Mouse (Mus musculus) forebrain, embryonic 15.5 days (tissue): Measurements from ENCODE around the gene Arid4b. TPM values are rescaled to one million over a fixed set of nuclear protein-coding genes. Genes with fewer than 3 reads are reported as not detected.
A peak's percentile ranks its signal among the peaks of the same experiment; 100 is the strongest.

ENCODE experiments used
- ATAC-seq: fragments of 200-750 bp; cut with Nextera tagmentation; replicated peaks from 2 replicates; pipeline ENCODE4 v1.8.0; 2017; ENCODE audit warnings: mild to moderate bottlenecking, moderate TSS enrichment, moderate library complexity
- H3K27ac ChIP-seq: fragments of 300-500 bp; sonication (generic); replicated peaks from 2 replicates; pipeline ENCODE4 v1.5.1; 2015; ENCODE audit warnings: mild to moderate bottlenecking, inconsistent platforms
- H3K27me3 ChIP-seq: fragments of 300-500 bp; sonication (generic); 2 replicates; pipeline ENCODE4 v1.6.1; 2015; ENCODE audit warnings: inconsistent platforms
- H3K36me3 ChIP-seq: fragments of 300-500 bp; sonication (generic); 2 replicates; pipeline ENCODE4 v1.6.1; 2015; ENCODE audit warnings: mild to moderate bottlenecking, inconsistent platforms
- H3K4me1 ChIP-seq: fragments of 300-500 bp; sonication (generic); 2 replicates; pipeline ENCODE4 v1.6.1; 2015; ENCODE audit warnings: inconsistent platforms
- H3K4me2 ChIP-seq: fragments of 300-500 bp; sonication (generic); replicated peaks from 2 replicates; pipeline ENCODE4 v1.6.1; 2015; ENCODE audit warnings: mild to moderate bottlenecking, inconsistent platforms
- H3K4me3 ChIP-seq: fragments of 300-500 bp; sonication (generic); 2 replicates; pipeline ENCODE4 v1.5.1; 2015; ENCODE audit warnings: mild to moderate bottlenecking, inconsistent platforms
- H3K9ac ChIP-seq: fragments of 300-500 bp; sonication (generic); replicated peaks from 2 replicates; pipeline ENCODE4 v1.6.1; 2015; ENCODE audit warnings: mild to moderate bottlenecking, inconsistent platforms
- H3K9me3 ChIP-seq: fragments of 300-500 bp; sonication (generic); 2 replicates; pipeline ENCODE4 v1.6.1; 2016; ENCODE audit warnings: inconsistent platforms
- WGBS: fragments of 180-500 bp; shearing (Covaris S2); methylation state at CpG from one replicate; pipeline ENCODE4 v1.1.7; 2015; ENCODE audit warnings: mixed read lengths; 5-methylcytosine and 5-hydroxymethylcytosine counted together
- polyA plus RNA-seq: library from polyadenylated mRNA; unstranded; fragments of >200 nt; fragmentation: Nextera tagmentation; extraction: Ambion mirVana; gene quantifications from 2 replicates; pipeline ENCODE4 v1.2.1, GENCODE M21; 2015

Gene Arid4b
- polyA plus RNA-seq, 1 experiment from 2014 or later, result 102 TPM

DNA sequence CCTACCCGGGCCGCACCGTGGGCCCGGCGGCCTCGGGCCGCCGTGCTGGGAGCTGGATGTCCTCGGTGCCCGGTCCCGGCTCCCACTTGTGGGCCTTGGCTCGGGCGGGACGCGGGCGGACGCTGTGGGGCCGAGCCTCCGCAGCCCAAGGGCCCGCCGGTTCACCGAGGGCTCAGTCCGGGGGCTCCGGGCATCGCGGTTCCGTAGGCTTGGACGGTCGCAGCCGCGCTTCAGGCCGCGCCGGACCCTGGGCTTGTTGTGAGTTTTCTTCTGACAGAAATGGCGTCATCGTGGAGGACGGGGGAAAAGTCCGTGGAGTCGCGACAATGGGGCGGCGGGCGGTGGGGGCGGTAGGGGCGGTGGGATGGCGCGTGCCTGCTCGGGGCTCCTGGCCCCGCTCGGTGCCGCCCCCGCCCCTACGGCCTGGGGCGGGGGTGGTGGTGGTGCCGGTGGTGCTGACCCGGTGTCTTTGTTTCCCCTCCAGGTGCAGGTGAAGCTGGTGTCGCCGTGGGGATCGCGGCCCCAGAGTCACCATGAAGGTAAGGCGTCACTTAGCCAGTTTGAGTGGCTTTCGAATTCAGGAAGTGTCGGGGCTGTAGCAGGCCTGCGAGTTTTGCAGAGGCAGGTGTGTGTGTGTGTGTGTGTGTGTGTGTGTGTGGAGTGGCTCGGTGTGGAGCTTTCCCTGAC lies 1.5 kb downstream of the Arid4b start:
- WGBS, result under 1% methylated on average over 60 of the region's 65 CpGs
- Histone ChIP-seq H3K4me2 (peak overlapping the region; percentile 64), H3K9ac (peak overlapping the region; percentile 92), H3K4me3 (peak overlapping the region; percentile 78), H3K27ac (peak overlapping the region; percentile 97), H3K36me3 (peaks cover 7% of the 10 kb centered on the region; the same call in 1 of the 2 replicates), H3K9me3 (no peaks in the 10 kb centered on the region), H3K4me1 (peaks cover 40% of the 10 kb centered on the region), H3K27me3 (no peaks in the 10 kb centered on the region)
- ATAC-seq, result no peak

DNA sequence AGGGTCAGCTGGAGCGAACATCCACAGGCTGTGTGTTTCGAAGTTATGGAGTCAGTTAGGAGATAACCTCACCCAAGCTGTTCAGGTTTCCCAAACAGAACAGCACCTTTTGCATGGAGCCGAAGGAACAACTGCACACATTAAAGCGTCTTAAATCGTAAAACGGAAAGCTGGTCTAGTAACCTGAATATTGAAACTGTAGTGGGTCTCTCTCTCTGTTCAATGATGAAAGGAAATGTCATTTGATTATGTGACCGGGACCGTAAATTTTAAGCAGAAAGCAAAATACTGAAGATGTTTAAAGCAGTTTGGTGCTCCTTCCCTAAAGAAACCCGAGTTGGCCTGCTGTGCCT lies 2.0 kb downstream of the Arid4b start:
- peak overlapping the region; percentile 64 for H3K4me2 ChIP-seq
- no peaks in the 10 kb centered on the region for H3K27me3 ChIP-seq
- H3K9me3 ChIP-seq, result no peaks in the 10 kb centered on the region
- no peak for ATAC-seq
- WGBS, result 14% methylated on average over 9 of the region's 9 CpGs
- H3K9ac ChIP-seq, result peak overlapping the region; percentile 92
- peaks cover 44% of the 10 kb centered on the region for H3K4me1 ChIP-seq
- H3K36me3 ChIP-seq, result peaks cover 7% of the 10 kb centered on the region; the same call in 1 of the 2 replicates
- H3K4me3 ChIP-seq, result peak overlapping the region; percentile 78
- H3K27ac ChIP-seq, result peak overlapping the region; percentile 97; the same call in 1 of the 2 replicates

DNA sequence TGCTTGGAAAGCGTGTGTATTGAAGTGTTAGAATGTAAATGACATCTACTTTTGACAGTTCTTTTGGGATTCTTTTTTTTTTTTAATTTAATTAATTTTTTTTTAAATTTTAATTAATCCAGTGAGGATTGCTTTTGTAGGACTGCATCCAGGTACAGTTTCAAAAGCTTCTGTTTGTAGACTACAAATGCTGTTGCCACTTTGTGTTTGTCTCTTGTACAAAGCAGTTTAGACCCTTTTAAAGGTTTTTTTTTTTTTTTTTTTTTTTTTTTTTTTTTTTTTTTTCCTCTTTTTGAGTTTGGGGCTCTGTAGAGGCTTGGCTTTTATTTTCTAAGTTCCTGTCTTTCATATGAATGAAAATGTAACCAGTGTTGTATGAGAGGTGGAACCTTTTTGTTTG lies 2.7 kb downstream of the Arid4b start:
- no peaks in the 10 kb centered on the region for H3K9me3 ChIP-seq
- 76% methylated on average over 1 of the region's 1 CpGs for WGBS
- ATAC-seq, result no peak

DNA sequence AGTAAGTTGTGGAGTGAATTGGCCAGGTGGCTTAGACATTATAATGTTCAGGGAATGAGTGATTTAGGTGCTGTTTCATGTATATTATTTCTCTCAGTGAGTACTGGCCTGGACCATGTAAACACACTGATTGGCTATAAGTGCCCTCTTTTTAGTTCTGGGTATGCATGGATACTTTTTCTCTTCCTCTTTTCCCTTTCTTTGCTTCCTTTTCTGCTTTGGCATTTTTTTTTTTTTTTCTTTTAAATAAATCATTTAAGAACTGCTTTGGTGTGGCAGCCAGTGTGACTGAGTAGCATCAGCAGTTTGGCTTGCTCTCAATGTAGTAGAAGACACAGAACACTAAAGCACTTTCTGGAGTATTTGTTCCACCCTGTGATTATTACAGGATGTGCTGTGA lies 5.0 kb downstream of the Arid4b start:
- H3K4me3 ChIP-seq, result no peak overlapping the region
- H3K4me2 ChIP-seq, result no peak overlapping the region
- H3K27ac ChIP-seq, result no peak overlapping the region
- no peak overlapping the region for H3K9ac ChIP-seq
- peaks cover 24% of the 10 kb centered on the region for H3K4me1 ChIP-seq
- H3K27me3 ChIP-seq, result no peaks in the 10 kb centered on the region
- ATAC-seq, result no peak
- H3K36me3 ChIP-seq, result peaks cover 7% of the 10 kb centered on the region; the same call in 1 of the 2 replicates
- H3K9me3 ChIP-seq, result no peaks in the 10 kb centered on the region

More for the DNA sequence above, 2.7 kb downstream of the Arid4b start:
- H3K4me1 ChIP-seq, result peaks cover 40% of the 10 kb centered on the region
- H3K36me3 ChIP-seq, result peaks cover 7% of the 10 kb centered on the region; the same call in 1 of the 2 replicates
- no peak overlapping the region for H3K9ac ChIP-seq
- no peak overlapping the region for H3K27ac ChIP-seq
- H3K27me3 ChIP-seq, result no peaks in the 10 kb centered on the region
- H3K4me3 ChIP-seq, result no peak overlapping the region
- no peak overlapping the region for H3K4me2 ChIP-seq

DNA sequence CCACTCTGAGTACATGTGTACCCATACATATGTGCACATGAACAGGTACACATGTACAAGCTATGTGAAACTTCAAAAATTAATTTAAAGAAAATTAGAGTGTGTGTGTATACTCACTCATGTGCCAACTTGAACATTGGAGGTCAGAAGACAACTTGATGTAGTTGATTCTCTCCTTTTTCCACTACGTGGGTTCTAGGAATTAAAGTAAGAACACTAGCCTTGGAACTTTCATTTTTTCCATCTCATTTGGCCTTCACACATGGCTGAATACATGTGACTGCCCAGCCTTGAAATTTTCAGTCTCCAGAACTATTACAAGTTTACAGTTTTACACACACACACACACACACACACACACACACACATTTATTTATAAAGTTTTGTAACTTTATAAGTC lies 6.3 kb downstream of the Arid4b start:
- Histone ChIP-seq H3K4me1 (peaks cover 24% of the 10 kb centered on the region), H3K4me3 (no peak overlapping the region), H3K27ac (no peak overlapping the region), H3K9me3 (no peaks in the 10 kb centered on the region), H3K9ac (no peak overlapping the region), H3K27me3 (no peaks in the 10 kb centered on the region), H3K36me3 (peaks cover 7% of the 10 kb centered on the region; the same call in 1 of the 2 replicates), H3K4me2 (no peak overlapping the region)
- 80% methylated on average over 1 of the region's 1 CpGs for WGBS
- no peak for ATAC-seq

DNA sequence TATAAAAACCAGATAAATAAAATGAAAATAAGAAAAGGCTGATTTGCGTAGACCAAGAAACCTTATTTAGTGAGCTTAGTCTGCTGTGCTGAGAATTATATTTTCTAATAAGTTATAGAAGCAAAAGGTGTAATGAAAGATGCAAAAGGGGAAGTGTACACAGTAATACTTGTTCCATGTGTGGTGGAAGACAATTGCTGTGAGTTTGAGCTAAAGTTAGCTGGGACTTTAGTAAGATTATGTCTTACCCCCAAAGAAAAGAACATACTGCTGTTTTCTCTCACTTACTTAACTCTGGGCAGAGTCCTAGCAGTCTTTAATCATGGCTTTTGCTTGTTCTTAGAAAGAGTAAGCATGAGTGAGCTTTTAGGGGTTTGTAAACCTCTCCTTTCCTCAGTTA lies 11.3 kb downstream of the Arid4b start:
- ATAC-seq, result no peak
- WGBS, result 97% methylated on average over 1 of the region's 1 CpGs

DNA sequence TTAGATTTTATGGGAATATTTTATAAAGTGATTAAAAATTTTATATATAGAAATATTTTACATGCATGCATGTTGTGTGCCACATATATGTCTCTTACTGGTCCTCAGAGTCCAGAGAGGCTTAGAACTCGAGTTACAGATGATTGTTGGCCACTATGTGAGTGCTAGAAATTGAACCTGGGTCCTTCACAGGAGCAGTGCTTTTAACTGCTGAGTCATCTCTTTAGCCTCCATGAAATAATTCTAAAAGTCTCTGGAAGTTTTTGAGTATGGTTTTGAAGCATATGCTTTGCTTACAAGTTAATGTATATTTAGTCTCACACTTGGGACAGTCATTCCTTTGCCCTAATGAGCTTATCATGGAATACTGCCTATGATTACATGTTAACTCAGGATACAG lies 12.3 kb downstream of the Arid4b start:
- no peaks in the 10 kb centered on the region for H3K27me3 ChIP-seq
- H3K4me2 ChIP-seq, result no peak overlapping the region
- no peaks in the 10 kb centered on the region for H3K4me1 ChIP-seq
- no peak overlapping the region for H3K27ac ChIP-seq
- no peaks in the 10 kb centered on the region for H3K9me3 ChIP-seq
- H3K36me3 ChIP-seq, result no peaks in the 10 kb centered on the region; the same call in 1 of the 2 replicates
- no peak overlapping the region for H3K9ac ChIP-seq
- WGBS, result 100% methylated on average over 1 of the region's 1 CpGs
- H3K4me3 ChIP-seq, result no peak overlapping the region
- no peak for ATAC-seq

More for the DNA sequence above, 11.3 kb downstream of the Arid4b start:
- Histone ChIP-seq H3K9ac (no peak overlapping the region), H3K27me3 (no peaks in the 10 kb centered on the region), H3K36me3 (no peaks in the 10 kb centered on the region; the same call in 1 of the 2 replicates), H3K9me3 (no peaks in the 10 kb centered on the region), H3K4me1 (peaks cover 4% of the 10 kb centered on the region; the same call in 1 of the 2 replicates), H3K4me3 (no peak overlapping the region), H3K4me2 (no peak overlapping the region), H3K27ac (no peak overlapping the region)

DNA sequence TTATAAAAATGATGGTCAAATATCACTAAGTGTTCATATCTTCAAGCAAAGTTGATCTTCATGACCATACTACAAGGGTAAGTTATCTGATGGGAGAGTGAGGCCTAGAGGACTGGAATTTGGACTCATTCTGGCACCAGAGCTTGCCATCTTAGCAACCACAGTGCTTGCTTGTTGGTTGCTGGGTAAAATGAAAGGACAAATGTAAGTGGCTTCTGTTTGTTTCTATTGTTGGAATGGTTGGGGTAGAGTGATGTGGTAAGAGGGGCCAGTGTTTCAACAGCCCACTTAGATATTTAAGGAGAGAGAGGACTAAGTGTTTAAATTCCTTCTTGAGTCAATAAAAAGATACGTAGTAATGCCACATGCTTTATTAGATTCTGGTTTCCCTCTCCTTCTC lies 25.6 kb downstream of the Arid4b start:
- Histone ChIP-seq H3K27me3 (no peaks in the 10 kb centered on the region), H3K36me3 (no peaks in the 10 kb centered on the region), H3K9me3 (no peaks in the 10 kb centered on the region), H3K27ac (no peak overlapping the region), H3K4me2 (no peak overlapping the region), H3K4me1 (no peaks in the 10 kb centered on the region), H3K4me3 (no peak overlapping the region), H3K9ac (no peak overlapping the region)
- ATAC-seq, result no peak
- WGBS, result 89% methylated on average over 1 of the region's 1 CpGs

DNA sequence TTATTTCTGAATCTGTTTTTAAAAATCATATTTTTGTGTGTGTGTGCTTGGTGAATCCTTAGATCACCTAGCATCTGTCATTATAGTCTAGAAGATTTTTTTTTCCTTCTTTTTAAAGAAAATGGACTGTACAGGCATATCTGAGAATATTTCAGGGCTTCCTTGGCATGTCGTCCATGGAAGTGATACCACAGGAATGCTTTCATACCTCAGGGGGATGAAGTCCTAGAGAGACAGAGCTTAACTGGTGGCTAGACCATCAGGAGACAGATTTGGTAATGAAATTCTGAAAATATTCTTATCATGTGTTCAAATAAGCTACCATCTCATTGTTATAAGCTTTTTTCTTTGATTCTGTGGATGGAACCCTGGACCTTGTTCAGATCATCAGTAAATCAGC lies 40.0 kb downstream of the Arid4b start:
- Histone ChIP-seq H3K9me3 (no peaks in the 10 kb centered on the region), H3K27me3 (no peaks in the 10 kb centered on the region), H3K4me2 (no peak overlapping the region), H3K36me3 (no peaks in the 10 kb centered on the region), H3K4me3 (no peak overlapping the region), H3K4me1 (no peaks in the 10 kb centered on the region), H3K9ac (no peak overlapping the region), H3K27ac (no peak overlapping the region)
- 87% methylated on average over 1 of the region's 1 CpGs for WGBS
- no peak for ATAC-seq

DNA sequence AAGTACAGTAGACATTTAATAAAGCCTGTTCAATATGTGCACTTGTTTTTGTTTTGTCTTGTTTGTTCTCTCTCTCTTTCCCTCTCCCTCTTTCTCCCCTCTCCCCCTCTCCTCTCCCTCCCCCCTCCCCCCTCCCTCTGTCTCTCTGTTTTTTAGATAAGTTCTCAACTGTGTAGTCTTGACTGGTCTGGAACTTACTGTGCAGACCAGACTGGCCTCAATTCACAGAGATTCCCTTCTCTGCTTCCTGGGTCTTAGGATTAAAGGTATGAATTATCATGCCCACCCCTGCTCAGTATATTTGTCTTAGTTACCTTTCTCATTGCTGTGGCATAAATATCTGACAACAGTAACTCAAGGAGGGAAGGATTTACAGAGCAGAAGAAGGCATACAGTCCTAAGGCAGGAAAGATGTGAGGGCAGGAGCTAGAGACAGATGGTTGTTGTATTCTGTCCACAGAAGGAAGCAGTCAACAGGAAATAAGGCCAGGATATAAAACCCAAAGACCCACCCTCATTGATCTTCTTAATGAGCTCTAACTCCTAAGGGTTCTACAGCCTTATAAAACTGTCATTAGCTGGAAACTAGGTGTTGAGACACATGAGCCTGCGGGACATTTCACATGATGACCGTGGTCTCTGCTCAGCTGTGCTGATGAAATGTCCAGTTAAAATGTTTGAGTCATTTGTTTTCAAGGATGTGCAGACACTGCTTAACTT lies 47.3 kb downstream of the Arid4b start:
- no peak for ATAC-seq
- H3K27me3 ChIP-seq, result no peaks in the 10 kb centered on the region
- H3K4me2 ChIP-seq, result no peak overlapping the region
- no peaks in the 10 kb centered on the region for H3K9me3 ChIP-seq
- H3K4me3 ChIP-seq, result no peak overlapping the region
- H3K4me1 ChIP-seq, result peaks cover 18% of the 10 kb centered on the region
- 92% methylated on average over 2 of the region's 2 CpGs for WGBS
- H3K9ac ChIP-seq, result no peak overlapping the region
- H3K27ac ChIP-seq, result no peak overlapping the region
- no peaks in the 10 kb centered on the region for H3K36me3 ChIP-seq

DNA sequence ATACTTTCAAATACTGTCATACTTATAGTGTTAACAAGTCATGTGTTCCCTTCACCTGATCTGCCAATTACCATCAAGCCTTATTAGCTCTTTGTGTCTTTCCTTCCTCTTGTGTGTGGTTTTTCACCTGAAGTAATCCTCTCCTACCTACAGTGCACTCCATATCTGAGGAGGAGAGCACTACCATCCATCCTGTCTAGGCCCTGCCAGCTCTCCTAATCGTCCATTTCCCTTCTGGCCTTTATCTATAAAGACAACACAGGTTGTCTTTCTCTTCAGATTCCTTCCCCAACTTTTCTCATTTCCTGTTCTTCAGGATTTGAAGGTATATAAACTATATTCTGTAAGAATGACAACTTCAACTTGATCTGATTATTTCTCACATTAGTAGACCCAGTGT lies 48.1 kb downstream of the Arid4b start:
- no peak overlapping the region for H3K9ac ChIP-seq
- H3K4me2 ChIP-seq, result no peak overlapping the region
- peaks cover 18% of the 10 kb centered on the region for H3K4me1 ChIP-seq
- ATAC-seq, result no peak
- 86% methylated on average over 1 of the region's 1 CpGs for WGBS
- H3K4me3 ChIP-seq, result no peak overlapping the region
- H3K36me3 ChIP-seq, result no peaks in the 10 kb centered on the region
- no peaks in the 10 kb centered on the region for H3K27me3 ChIP-seq
- no peak overlapping the region for H3K27ac ChIP-seq
- H3K9me3 ChIP-seq, result no peaks in the 10 kb centered on the region

DNA sequence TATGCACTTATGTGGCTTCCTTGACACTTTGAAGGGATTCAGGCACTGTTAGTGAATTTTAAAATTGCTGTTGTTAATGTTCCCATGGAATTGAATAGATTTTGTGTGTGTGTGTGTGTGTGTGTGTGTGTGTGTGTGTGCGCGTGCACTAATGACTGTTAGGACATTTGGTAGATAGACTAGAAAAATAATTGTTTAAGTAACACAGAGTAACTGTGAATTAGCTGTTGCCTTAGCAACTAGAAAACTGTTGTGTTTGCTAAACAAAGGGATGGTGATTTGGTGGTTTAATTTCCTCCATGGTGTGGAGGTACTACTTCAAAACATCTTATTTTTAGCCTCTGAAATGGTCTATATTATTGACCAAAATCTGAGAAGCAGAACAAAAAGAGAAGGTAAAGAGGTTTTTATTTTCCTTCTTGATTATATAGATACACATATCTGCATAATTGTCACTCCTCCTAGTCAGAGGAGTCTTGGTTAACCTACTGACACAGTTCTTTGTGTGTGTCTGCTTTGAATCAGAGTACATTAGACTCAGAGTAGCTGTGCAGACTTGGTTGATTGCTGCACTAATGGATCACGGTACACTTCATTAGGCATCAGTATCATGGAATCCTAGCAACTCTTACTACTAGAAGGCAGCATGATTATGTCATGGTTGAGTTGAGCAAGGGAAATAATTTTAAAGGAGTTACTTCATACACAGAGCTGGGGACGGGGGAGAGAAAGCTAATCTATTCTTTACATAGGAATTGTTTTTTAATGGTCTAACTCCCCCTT lies 50.9 kb downstream of the Arid4b start:
- H3K27me3 ChIP-seq, result no peaks in the 10 kb centered on the region
- peak; percentile 68 for ATAC-seq
- no peak overlapping the region for H3K4me2 ChIP-seq
- peaks cover 18% of the 10 kb centered on the region for H3K4me1 ChIP-seq
- 26% methylated on average over 4 of the region's 4 CpGs for WGBS
- no peak overlapping the region for H3K9ac ChIP-seq
- no peak overlapping the region for H3K4me3 ChIP-seq
- no peaks in the 10 kb centered on the region for H3K36me3 ChIP-seq
- no peaks in the 10 kb centered on the region for H3K9me3 ChIP-seq
- peak overlapping the region; percentile 43; the same call in 1 of the 2 replicates for H3K27ac ChIP-seq
